Mouse (Mus musculus): Measurements from ENCODE around the gene Tmem185a. TPM values are rescaled to one million over a fixed set of nuclear protein-coding genes. Genes with fewer than 3 reads are reported as not detected.

Tmem185a gene
- polyA plus RNA-seq, 1 experiment from 2014 or later = 48.5 TPM

Other genes with a start within 250 kb of the Tmem185a start
- 14.5 and 15.8 TPM in 2 replicates for gene Ids, start 112.1 kb downstream of the Tmem185a start, polyA plus RNA-seq (2015; fragmentation: Nextera tagmentation; extraction: Ambion mirVana)
- gene 1110012L19Rik, start 91.3 kb downstream of the Tmem185a start, polyA plus RNA-seq (2015; fragmentation: Nextera tagmentation; extraction: Ambion mirVana) = 39.3 and 41.6 TPM in 2 replicates

All from hindbrain, embryonic 15.5 days (tissue).